Mouse (Mus musculus): Measurements from ENCODE around the gene Idh3g. TPM values are rescaled to one million over a fixed set of nuclear protein-coding genes. Genes with fewer than 3 reads are reported as not detected.
"Not testable (repeated sequence)": the region's sequence is repeated elsewhere in the genome, so short reads cannot be mapped to it uniquely, and the experiment has no call there.

Idh3g gene
- polyA plus RNA-seq, 1 experiment from 2014 or later = 296 TPM

DNA sequence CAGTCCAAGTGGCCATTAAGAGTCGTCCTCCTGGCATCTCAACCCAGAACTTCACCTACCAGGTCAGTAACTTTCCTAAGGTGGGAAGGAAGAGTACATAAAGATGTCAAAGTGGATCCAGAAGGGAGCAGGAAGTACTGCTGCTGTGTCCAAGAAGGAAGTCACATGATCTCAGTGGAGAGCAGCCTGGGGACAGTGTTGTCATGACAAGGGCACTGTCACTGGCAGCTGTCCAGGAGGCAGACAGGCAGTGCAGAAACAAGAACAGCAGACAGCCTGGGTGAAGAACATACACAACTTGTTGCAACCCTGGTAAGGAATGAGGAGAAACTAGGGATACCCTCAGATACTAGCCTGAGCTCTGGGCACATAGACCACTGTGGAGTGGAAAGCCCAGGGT is 21.4 kb downstream of the Idh3g start:
- no peak overlapping the region for H3K4me2 ChIP-seq (replicated peaks; ENCODE audit: low read depth, low read length)
- no peak overlapping the region for H3K27ac ChIP-seq (ENCODE audit: low read length)
- H3K9me3 ChIP-seq (ENCODE audit: low read length) = no peaks in the 10 kb centered on the region
- 0 out of 2 replicates have a peak, but pooled peaks have one; percentile 44 for ATAC-seq (ENCODE audit: low FRiP score, low TSS enrichment)
- H3K27me3 ChIP-seq (ENCODE audit: insufficient read depth, low read length) = no peaks in the 10 kb centered on the region
- H3K4me3 ChIP-seq (ENCODE audit: low read length) = no peak overlapping the region
- H3K4me1 ChIP-seq (ENCODE audit: insufficient read depth, low read length) = no peaks in the 10 kb centered on the region
- H3K36me3 ChIP-seq (ENCODE audit: insufficient read depth, low read length) = no peaks in the 10 kb centered on the region
- 50% methylated on average over 1 of the region's 1 CpGs for WGBS
- no peak overlapping the region for H3K9ac ChIP-seq (replicated peaks; ENCODE audit: low read length)

- Histone ChIP-seq H3K9me3 (ENCODE audit: low read length) (no peaks in the 10 kb centered on the region), H3K4me1 (ENCODE audit: insufficient read depth, low read length) (no peaks in the 10 kb centered on the region), H3K4me3 (ENCODE audit: low read length) (no peak overlapping the region), H3K4me2 (replicated peaks; ENCODE audit: low read depth, low read length) (no peak overlapping the region), H3K27me3 (ENCODE audit: insufficient read depth, low read length) (no peaks in the 10 kb centered on the region; the same call in 1 of the 2 replicates), H3K9ac (replicated peaks; ENCODE audit: low read length) (no peak overlapping the region), H3K36me3 (ENCODE audit: insufficient read depth, low read length) (no peaks in the 10 kb centered on the region), H3K27ac (ENCODE audit: low read length) (no peak overlapping the region)
- WGBS = 91% methylated on average over 13 of the region's 13 CpGs
- no peak for ATAC-seq (ENCODE audit: low FRiP score, low TSS enrichment)
Measured at GRCm38 (mm10) chrX:73758611-73759290, 27.9 kb downstream of the Idh3g start.

DNA sequence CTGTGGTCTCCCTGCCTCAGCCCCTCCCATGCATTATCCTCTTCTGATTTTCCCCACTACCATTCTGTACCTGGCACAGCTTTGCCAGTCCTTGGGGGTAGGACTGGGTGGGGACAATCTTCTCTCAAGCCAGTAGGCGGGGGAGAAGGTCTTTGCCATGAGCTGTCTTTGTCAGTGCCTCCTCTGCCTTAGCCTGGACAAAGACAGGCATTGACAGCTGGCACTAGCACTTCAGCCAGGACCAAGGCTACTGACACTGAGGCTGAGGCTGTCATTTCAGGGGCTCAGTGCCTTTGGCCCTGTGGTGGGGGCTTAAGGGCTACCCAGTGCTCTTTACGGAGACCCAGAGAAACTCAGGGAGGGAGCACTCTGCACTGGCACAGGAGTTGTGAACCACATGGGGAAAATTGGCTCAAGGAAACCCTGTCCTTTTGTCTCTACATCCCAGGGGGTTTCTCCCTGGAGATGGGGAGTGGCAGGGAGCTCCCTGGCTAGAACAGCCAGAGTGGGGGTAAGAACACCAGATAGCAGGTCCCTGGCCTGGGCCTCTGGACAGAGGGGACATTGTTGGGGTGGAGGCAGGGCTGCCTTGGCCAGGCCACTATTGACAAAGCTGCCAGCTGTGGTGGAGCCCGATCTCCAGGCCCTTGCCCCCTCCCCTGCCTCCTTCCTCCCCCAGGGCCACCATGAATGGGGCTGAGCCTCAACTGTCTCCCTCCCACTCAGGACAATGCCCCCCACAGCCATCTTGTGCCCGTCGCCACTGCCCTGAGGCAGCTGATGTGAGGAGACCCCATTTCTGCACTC is 30.2 kb downstream of the Idh3g start, which contains the start of gene Plxnb3:
Plxnb3 (plus strand) TSS at position 757 of the 807 bp plus-strand sequence.
- no peak within 1 kb of the TSS for H3K9ac ChIP-seq (replicated peaks; ENCODE audit: low read length)
- no peak within 1 kb of the TSS for H3K27ac ChIP-seq (ENCODE audit: low read length)
- no peaks in the 10 kb centered on the region for H3K36me3 ChIP-seq (ENCODE audit: insufficient read depth, low read length)
- H3K4me2 ChIP-seq (replicated peaks; ENCODE audit: low read depth, low read length) = no peak within 1 kb of the TSS
- no peak for ATAC-seq (ENCODE audit: low FRiP score, low TSS enrichment)
- H3K4me3 ChIP-seq (ENCODE audit: low read length) = no peak within 1 kb of the TSS
- H3K27me3 ChIP-seq (ENCODE audit: insufficient read depth, low read length) = no peaks in the 10 kb centered on the region; the same call in 1 of the 2 replicates
- H3K9me3 ChIP-seq (ENCODE audit: low read length) = no peaks in the 10 kb centered on the region
- 78% methylated on average over 5 of the region's 5 CpGs for whole genome bisulfite sequencing
- H3K4me1 ChIP-seq (ENCODE audit: insufficient read depth, low read length) = no peaks in the 10 kb centered on the region

GRCm38 (mm10) chrX:73748977-73749376 is 37.7 kb downstream of the Idh3g start:
- Histone ChIP-seq H3K4me1 (ENCODE audit: insufficient read depth, low read length) (no peaks in the 10 kb centered on the region), H3K4me2 (replicated peaks; ENCODE audit: low read depth, low read length) (no peak overlapping the region), H3K9ac (replicated peaks; ENCODE audit: low read length) (no peak overlapping the region), H3K27me3 (ENCODE audit: insufficient read depth, low read length) (no peaks in the 10 kb centered on the region), H3K9me3 (ENCODE audit: low read length) (no peaks in the 10 kb centered on the region), H3K4me3 (ENCODE audit: low read length) (no peak overlapping the region), H3K27ac (ENCODE audit: low read length) (no peak overlapping the region), H3K36me3 (ENCODE audit: insufficient read depth, low read length) (no peaks in the 10 kb centered on the region)
- no peak for ATAC-seq (ENCODE audit: low FRiP score, low TSS enrichment)
- 76% methylated on average over 1 of the region's 1 CpGs for WGBS

DNA sequence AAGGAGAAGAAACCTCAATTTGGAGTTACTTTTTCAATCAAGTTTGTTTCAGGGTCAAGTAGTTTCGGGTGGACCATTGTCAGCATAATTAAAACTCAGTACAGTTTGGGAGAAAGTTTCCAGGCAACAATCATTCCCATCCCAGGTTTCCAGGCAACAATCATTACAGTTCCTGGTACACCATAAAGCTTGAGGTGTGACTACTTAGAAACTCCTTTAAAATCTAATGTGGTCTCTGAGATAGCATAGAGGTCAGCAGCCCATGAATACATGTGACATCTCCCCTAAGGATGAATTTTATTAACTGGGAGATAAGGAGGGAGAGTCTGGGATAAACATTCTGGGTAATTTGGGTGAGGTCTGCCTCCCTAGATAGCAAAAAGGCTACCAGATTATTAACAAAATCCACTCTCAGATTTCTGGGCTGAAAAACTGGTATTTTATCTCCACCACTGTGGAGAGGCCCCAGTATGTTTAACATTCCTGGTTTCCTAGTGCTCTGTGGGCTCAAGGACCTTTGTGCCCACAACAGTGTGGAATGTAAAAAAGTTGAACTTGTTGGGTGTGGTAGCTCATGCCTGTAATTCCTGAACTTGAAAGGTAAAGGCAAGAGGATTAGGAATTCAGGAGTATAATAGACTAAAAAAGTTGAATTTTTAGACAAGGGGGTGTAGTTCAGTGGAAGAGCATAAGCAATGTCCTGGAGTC is 41.8 kb downstream of the Idh3g start:
- no peak for ATAC-seq (ENCODE audit: low FRiP score, low TSS enrichment)
- no peak overlapping the region for H3K27ac ChIP-seq (ENCODE audit: low read length)
- WGBS = 67% methylated on average over 1 of the region's 1 CpGs

GRCm38 (mm10) chrX:73739841-73740240 is 46.9 kb downstream of the Idh3g start:
- H3K4me3 ChIP-seq (ENCODE audit: low read length); H3K36me3 ChIP-seq (ENCODE audit: insufficient read depth, low read length); H3K9ac ChIP-seq (replicated peaks; ENCODE audit: low read length); H3K27ac ChIP-seq (ENCODE audit: low read length); H3K4me2 ChIP-seq (replicated peaks; ENCODE audit: low read depth, low read length); H3K9me3 ChIP-seq (ENCODE audit: low read length); H3K4me1 ChIP-seq (ENCODE audit: insufficient read depth, low read length); H3K27me3 ChIP-seq (ENCODE audit: insufficient read depth, low read length); ATAC-seq (ENCODE audit: low FRiP score, low TSS enrichment): not testable (repeated sequence)
- 90% methylated on average over 7 of the region's 7 CpGs for WGBS

More for the DNA sequence above, 41.8 kb downstream of the Idh3g start:
- Histone ChIP-seq H3K9me3 (ENCODE audit: low read length) (no peaks in the 10 kb centered on the region), H3K4me1 (ENCODE audit: insufficient read depth, low read length) (no peaks in the 10 kb centered on the region), H3K27me3 (ENCODE audit: insufficient read depth, low read length) (no peaks in the 10 kb centered on the region), H3K36me3 (ENCODE audit: insufficient read depth, low read length) (no peaks in the 10 kb centered on the region), H3K4me2 (replicated peaks; ENCODE audit: low read depth, low read length) (no peak overlapping the region), H3K4me3 (ENCODE audit: low read length) (no peak overlapping the region), H3K9ac (replicated peaks; ENCODE audit: low read length) (no peak overlapping the region)

DNA sequence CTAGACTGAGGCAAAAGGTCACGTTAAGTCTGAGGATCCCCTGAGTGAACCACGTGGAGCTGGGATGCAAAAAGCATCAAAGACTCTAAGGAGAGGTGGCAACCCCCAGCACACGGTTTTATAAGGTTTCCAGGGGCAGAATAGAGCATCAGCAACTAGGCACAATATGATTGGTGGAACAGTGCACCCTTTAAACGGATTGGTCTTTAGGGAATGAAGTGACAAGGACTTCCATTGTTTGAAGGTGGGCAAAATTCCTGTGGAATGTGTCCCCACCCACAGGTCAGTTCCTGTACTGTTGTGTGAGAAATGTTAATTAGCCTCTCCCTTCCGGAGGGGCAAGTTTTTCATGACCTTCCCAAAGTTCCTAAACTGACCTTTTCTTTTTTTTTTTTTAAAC is 47.5 kb downstream of the Idh3g start:
- Histone ChIP-seq H3K27ac (ENCODE audit: low read length) (no peak overlapping the region), H3K9ac (replicated peaks; ENCODE audit: low read length) (no peak overlapping the region), H3K4me1 (ENCODE audit: insufficient read depth, low read length) (no peaks in the 10 kb centered on the region), H3K4me2 (replicated peaks; ENCODE audit: low read depth, low read length) (no peak overlapping the region), H3K4me3 (ENCODE audit: low read length) (no peak overlapping the region), H3K36me3 (ENCODE audit: insufficient read depth, low read length) (no peaks in the 10 kb centered on the region), H3K27me3 (ENCODE audit: insufficient read depth, low read length) (no peaks in the 10 kb centered on the region; the same call in 1 of the 2 replicates), H3K9me3 (ENCODE audit: low read length) (no peaks in the 10 kb centered on the region)
- no peak for ATAC-seq (ENCODE audit: low FRiP score, low TSS enrichment)
- WGBS = 69% methylated on average over 5 of the region's 5 CpGs

- Histone ChIP-seq H3K4me2 (replicated peaks; ENCODE audit: low read depth, low read length) (no peak overlapping the region), H3K27ac (ENCODE audit: low read length) (no peak overlapping the region), H3K27me3 (ENCODE audit: insufficient read depth, low read length) (no peaks in the 10 kb centered on the region; the same call in 1 of the 2 replicates), H3K9ac (replicated peaks; ENCODE audit: low read length) (no peak overlapping the region), H3K4me1 (ENCODE audit: insufficient read depth, low read length) (no peaks in the 10 kb centered on the region), H3K9me3 (ENCODE audit: low read length) (no peaks in the 10 kb centered on the region), H3K4me3 (ENCODE audit: low read length) (no peak overlapping the region), H3K36me3 (ENCODE audit: insufficient read depth, low read length) (no peaks in the 10 kb centered on the region)
- WGBS = 57% methylated on average over 1 of the region's 1 CpGs
- no peak for ATAC-seq (ENCODE audit: low FRiP score, low TSS enrichment)
Measured at GRCm38 (mm10) chrX:73738155-73738554, 48.5 kb downstream of the Idh3g start.

- no peak overlapping the region for H3K9ac ChIP-seq (replicated peaks; ENCODE audit: low read length)
- WGBS = 58% methylated on average over 1 of the region's 1 CpGs
- no peak overlapping the region for H3K4me2 ChIP-seq (replicated peaks; ENCODE audit: low read depth, low read length)
- no peaks in the 10 kb centered on the region for H3K4me1 ChIP-seq (ENCODE audit: insufficient read depth, low read length)
- no peak for ATAC-seq (ENCODE audit: low FRiP score, low TSS enrichment)
- no peaks in the 10 kb centered on the region for H3K36me3 ChIP-seq (ENCODE audit: insufficient read depth, low read length)
- H3K27me3 ChIP-seq (ENCODE audit: insufficient read depth, low read length) = no peaks in the 10 kb centered on the region
- H3K9me3 ChIP-seq (ENCODE audit: low read length) = no peaks in the 10 kb centered on the region
- no peak overlapping the region for H3K4me3 ChIP-seq (ENCODE audit: low read length)
- no peak overlapping the region for H3K27ac ChIP-seq (ENCODE audit: low read length)
Measured at GRCm38 (mm10) chrX:73730908-73731307, 55.8 kb downstream of the Idh3g start.

All from kidney, embryonic 16.5 days (tissue).